Mouse (Mus musculus) heart, postnatal 0 days (tissue): ENCODE measurements around the gene Rilp. TPM values are rescaled to one million over a fixed set of nuclear protein-coding genes. Genes with fewer than 3 reads are reported as not detected.

ENCODE experiments used
- ATAC-seq: fragments of 200-750 bp; cut with Nextera tagmentation; 2 replicates; pipeline ENCODE4 v1.8.0; 2017; ENCODE audit warnings: low read depth, moderate number of reproducible peaks, moderate library complexity; ENCODE audit not compliant: insufficient read depth
- DNase-seq: peaks from one replicate; pipeline ENCODE4 v3.0.0-alpha.2; 2016; ENCODE audit warnings: low spot score
- H3K27ac ChIP-seq: fragments of 300-500 bp; sonication (generic); 2 replicates; pipeline ENCODE4 v1.5.1; 2014; ENCODE audit warnings: low read depth, mild to moderate bottlenecking
- H3K27me3 ChIP-seq: fragments of 300-500 bp; sonication (generic); 2 replicates; pipeline ENCODE4 v1.6.1; 2014; ENCODE audit warnings: low read length, mixed read lengths; ENCODE audit not compliant: control insufficient read depth, insufficient read depth
- H3K36me3 ChIP-seq: fragments of 300-500 bp; sonication (generic); replicated peaks from 2 replicates; pipeline ENCODE4 v1.6.1; 2014; ENCODE audit warnings: low read length, mixed read lengths; ENCODE audit not compliant: control insufficient read depth, insufficient read depth
- H3K4me1 ChIP-seq: fragments of 300-500 bp; sonication (generic); 2 replicates; pipeline ENCODE4 v1.6.1; 2014; ENCODE audit warnings: antibody characterized with exemption; ENCODE audit not compliant: control insufficient read depth, insufficient read depth
- H3K4me2 ChIP-seq: fragments of 300-500 bp; sonication (generic); 2 replicates; pipeline ENCODE4 v1.6.1; 2014; ENCODE audit warnings: low read depth, mild to moderate bottlenecking, low read length, moderate library complexity
- H3K4me3 ChIP-seq: fragments of 300-500 bp; sonication (generic); 2 replicates; pipeline ENCODE4 v1.5.1; 2014; ENCODE audit warnings: low read depth, low read length
- H3K9ac ChIP-seq: fragments of 300-500 bp; sonication (generic); replicated peaks from 2 replicates; pipeline ENCODE4 v1.6.1; 2014; ENCODE audit warnings: low read depth, low read length, mixed read lengths
- H3K9me3 ChIP-seq: fragments of 300-500 bp; sonication (generic); replicated peaks from 2 replicates; pipeline ENCODE4 v1.6.1; 2016; ENCODE audit warnings: low read length; ENCODE audit not compliant: control insufficient read depth
- CTCF ChIP-seq: IDR thresholded peaks from 2 replicates; pipeline ENCODE4 v1.5.1; 2016; ENCODE audit warnings: antibody characterized with exemption, control low read depth, low read depth
- EP300 ChIP-seq: IDR thresholded peaks from 2 replicates; pipeline ENCODE4 v1.6.1; 2016; ENCODE audit warnings: antibody characterized with exemption, low read depth
- WGBS: fragments of 180-500 bp; shearing (Covaris S2); extraction: QIAGEN DNeasy Blood & Tissue Kit; methylation state at CpG from one replicate; pipeline ENCODE4 v1.1.7; 2014; 5-methylcytosine and 5-hydroxymethylcytosine counted together
- polyA plus RNA-seq: library from polyadenylated mRNA; unstranded; fragments of >200 nt; fragmentation: Nextera tagmentation; extraction: Ambion mirVana; gene quantifications from 2 replicates; pipeline ENCODE4 v1.2.1, GENCODE M21; 2015
- total RNA-seq: library from RNA; depleted of rRNA; stranded (reverse); fragments of >200 nt; gene quantifications from 2 replicates; pipeline ENCODE4 v1.2.3, GENCODE M21; 2014; ENCODE audit warnings: low replicate concordance

Gene Rilp
- total and polyA plus RNA-seq, 2 experiments from 2014 or later = 27.1 to 50.8 TPM

GRCm38 (mm10) chr11:75494296-75495049 lies 15.4 kb upstream of the Rilp start:
- Histone ChIP-seq H3K4me3 (no peak overlapping the region), H3K27me3 (no peaks in the 10 kb centered on the region), H3K4me2 (no peak overlapping the region), H3K27ac (no peak overlapping the region), H3K9ac (no peak overlapping the region), H3K9me3 (no peaks in the 10 kb centered on the region), H3K36me3 (peaks cover 91% of the 10 kb centered on the region), H3K4me1 (0 out of 2 replicates have a peak, but pooled peaks cover 2% of the 10 kb centered on the region)
- WGBS = 89% methylated on average over 10 of the region's 10 CpGs
- TF ChIP-seq EP300 (no peak), CTCF (no peak)
- DNase-seq = no peak
- no peak for ATAC-seq

DNA sequence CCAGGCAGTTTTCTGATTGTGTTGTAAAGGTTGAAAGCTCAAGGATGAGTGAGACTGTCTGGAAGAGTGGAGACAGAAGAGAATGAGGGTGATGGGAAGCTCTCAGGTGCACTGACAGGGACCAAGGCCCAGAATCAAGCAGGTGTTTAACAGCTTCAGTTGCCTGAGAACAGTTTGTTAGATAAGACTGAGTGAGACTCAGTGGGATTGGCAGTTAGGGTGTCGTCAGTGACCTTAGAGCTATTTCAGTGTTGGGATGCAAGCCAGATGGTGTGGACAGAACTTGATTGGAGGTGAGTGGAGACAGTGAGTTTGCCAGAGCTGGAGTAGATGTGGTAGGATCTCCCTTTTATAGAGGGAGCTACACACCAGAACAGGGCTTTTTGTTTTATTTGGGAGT lies 11.8 kb upstream of the Rilp start:
- H3K27me3 ChIP-seq = no peaks in the 10 kb centered on the region
- WGBS = 15% methylated on average over 1 of the region's 1 CpGs
- ATAC-seq (peak; percentile 81), DNase-seq (peak; percentile 77)
- no peak overlapping the region for H3K4me2 ChIP-seq
- peaks cover 91% of the 10 kb centered on the region for H3K36me3 ChIP-seq
- H3K4me1 ChIP-seq = 0 out of 2 replicates have a peak, but pooled peaks cover 2% of the 10 kb centered on the region
- no peak overlapping the region for H3K4me3 ChIP-seq
- H3K27ac ChIP-seq = peak overlapping the region; percentile 63
- H3K9ac ChIP-seq = no peak overlapping the region
- TF ChIP-seq EP300 (no peak), CTCF (no peak)
- no peaks in the 10 kb centered on the region for H3K9me3 ChIP-seq

- TF ChIP-seq CTCF (no peak), EP300 (no peak)
- Histone ChIP-seq H3K9me3 (no peaks in the 10 kb centered on the region), H3K4me2 (no peak overlapping the region), H3K27ac (no peak overlapping the region), H3K4me3 (no peak overlapping the region), H3K27me3 (no peaks in the 10 kb centered on the region), H3K4me1 (peaks cover 12% of the 10 kb centered on the region; the same call in 1 of the 2 replicates), H3K36me3 (peaks cover 74% of the 10 kb centered on the region), H3K9ac (no peak overlapping the region)
- 90% methylated on average over 4 of the region's 4 CpGs for WGBS
- DNase-seq = no peak
- no peak for ATAC-seq
Measured at GRCm38 (mm10) chr11:75508162-75508561, 1.7 kb upstream of the Rilp start.

DNA sequence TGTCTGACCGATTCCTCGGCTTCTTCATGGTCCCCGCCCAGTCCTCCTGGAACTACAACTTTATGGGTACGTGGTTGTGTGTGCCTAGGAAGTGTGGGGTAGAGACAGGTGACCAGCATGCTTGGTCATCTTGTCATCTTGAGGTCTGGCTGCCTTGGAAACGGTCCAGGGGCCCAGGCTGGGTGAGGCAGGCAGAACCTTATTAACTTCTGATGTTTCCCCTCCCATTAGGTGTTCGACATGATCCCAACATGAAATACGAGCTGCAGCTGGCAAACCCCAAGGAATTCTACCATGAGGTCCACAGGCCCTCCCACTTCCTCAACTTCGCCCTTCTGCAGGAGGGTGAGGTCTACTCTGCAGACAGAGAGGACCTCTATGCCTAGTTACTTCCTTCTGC lies 990 bp upstream of the Rilp start:
- Histone ChIP-seq H3K4me2 (no peak overlapping the region), H3K4me3 (no peak overlapping the region), H3K27me3 (no peaks in the 10 kb centered on the region), H3K4me1 (peaks cover 12% of the 10 kb centered on the region; the same call in 1 of the 2 replicates), H3K36me3 (peaks cover 69% of the 10 kb centered on the region), H3K27ac (peak overlapping the region; percentile 99), H3K9ac (no peak overlapping the region), H3K9me3 (no peaks in the 10 kb centered on the region)
- ATAC-seq (no peak), DNase-seq (no peak)
- 72% methylated on average over 8 of the region's 8 CpGs for WGBS
- TF ChIP-seq EP300 = no peak
- TF ChIP-seq CTCF = no peak

DNA sequence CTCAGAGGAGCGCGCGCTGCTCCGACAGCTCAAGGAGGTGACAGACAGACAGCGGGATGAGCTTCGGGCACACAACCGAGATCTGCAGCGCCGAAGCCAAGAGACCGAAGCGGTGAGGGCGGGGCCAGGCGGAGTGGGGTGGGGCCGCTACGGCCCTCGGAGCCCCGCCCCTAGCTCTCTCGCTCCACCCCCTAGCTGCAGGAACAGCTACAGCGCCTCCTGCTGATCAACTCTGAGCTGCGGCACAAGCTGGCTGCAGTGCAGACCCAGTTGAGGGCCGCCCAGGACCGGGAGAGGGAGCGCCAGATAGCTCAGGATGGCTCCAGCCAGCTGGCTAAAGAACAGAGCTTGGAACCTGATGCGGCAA lies 716 bp downstream of the Rilp start:
- TF ChIP-seq CTCF (peak; percentile 96), EP300 (0 out of 2 replicates have a peak, but pooled peaks have one; percentile 20)
- H3K9ac ChIP-seq = peak overlapping the region; percentile 84
- H3K4me3 ChIP-seq = peak overlapping the region; percentile 68
- H3K4me2 ChIP-seq = peak overlapping the region; percentile 94
- H3K27me3 ChIP-seq = no peaks in the 10 kb centered on the region
- 3% methylated on average over 24 of the region's 24 CpGs for WGBS
- DNase-seq (peak; percentile 92), ATAC-seq (peak; percentile 81)
- H3K4me1 ChIP-seq = peaks cover 12% of the 10 kb centered on the region; the same call in 1 of the 2 replicates
- peak overlapping the region; percentile 99 for H3K27ac ChIP-seq
- H3K36me3 ChIP-seq = peaks cover 59% of the 10 kb centered on the region
- H3K9me3 ChIP-seq = no peaks in the 10 kb centered on the region

DNA sequence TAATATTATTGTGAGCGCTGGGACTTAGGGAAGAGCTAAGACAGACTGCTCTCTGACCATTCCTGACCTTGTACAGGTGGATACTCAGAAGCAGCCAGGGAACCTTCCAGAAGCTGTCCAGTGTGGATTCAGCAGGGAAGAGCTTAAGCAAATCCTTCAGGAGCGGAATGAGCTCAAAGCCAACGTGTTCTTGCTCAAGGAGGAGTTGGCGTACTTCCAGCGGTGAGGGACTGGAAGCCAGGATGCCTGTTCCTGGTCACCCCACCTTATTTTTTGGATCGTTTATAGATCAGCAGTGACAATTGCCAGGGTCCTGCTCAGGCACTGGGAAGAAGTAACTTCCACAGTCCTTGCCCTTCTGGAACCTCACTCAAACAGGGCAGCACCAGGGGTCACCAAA lies 1.3 kb downstream of the Rilp start:
- ATAC-seq (no peak), DNase-seq (no peak)
- 64% methylated on average over 6 of the region's 6 CpGs for WGBS
- TF ChIP-seq EP300 (no peak), CTCF (no peak)
- peaks cover 55% of the 10 kb centered on the region for H3K36me3 ChIP-seq
- no peaks in the 10 kb centered on the region for H3K27me3 ChIP-seq
- H3K9me3 ChIP-seq = no peaks in the 10 kb centered on the region
- peaks cover 12% of the 10 kb centered on the region; the same call in 1 of the 2 replicates for H3K4me1 ChIP-seq
- no peak overlapping the region for H3K9ac ChIP-seq
- peak overlapping the region; percentile 68 for H3K4me3 ChIP-seq
- H3K4me2 ChIP-seq = peak overlapping the region; percentile 94
- peak overlapping the region; percentile 61 for H3K27ac ChIP-seq
